Mouse (Mus musculus) hindbrain, embryonic 15.5 days (tissue): ENCODE data around the gene Fos. TPM values are rescaled to one million over a fixed set of nuclear protein-coding genes. Genes with fewer than 3 reads are reported as not detected.
A peak's percentile ranks its signal among the peaks of the same experiment; 100 is the strongest.

Experiments
- ATAC-seq: fragments of 200-750 bp; cut with Nextera tagmentation; 2 replicates; pipeline ENCODE4 v1.8.0; 2017; ENCODE audit warnings: low read depth, moderate number of reproducible peaks, moderate TSS enrichment; ENCODE audit not compliant: low FRiP score
- H3K27ac ChIP-seq: fragments of 300-500 bp; sonication (generic); replicated peaks from 2 replicates; pipeline ENCODE4 v1.5.1; 2015; ENCODE audit warnings: mild to moderate bottlenecking, inconsistent platforms
- H3K27me3 ChIP-seq: fragments of 300-500 bp; sonication (generic); 2 replicates; pipeline ENCODE4 v1.6.1; 2015; ENCODE audit warnings: control low read depth, inconsistent platforms
- H3K36me3 ChIP-seq: fragments of 300-500 bp; sonication (generic); 2 replicates; pipeline ENCODE4 v1.6.1; 2015; ENCODE audit warnings: control low read depth, inconsistent platforms
- H3K4me1 ChIP-seq: fragments of 300-500 bp; sonication (generic); replicated peaks from 2 replicates; pipeline ENCODE4 v1.6.1; 2015; ENCODE audit warnings: control low read depth, inconsistent platforms
- H3K4me2 ChIP-seq: fragments of 300-500 bp; sonication (generic); 2 replicates; pipeline ENCODE4 v1.6.1; 2015; ENCODE audit warnings: moderate library complexity, mild to moderate bottlenecking, inconsistent platforms
- H3K4me3 ChIP-seq: fragments of 300-500 bp; sonication (generic); 2 replicates; pipeline ENCODE4 v1.5.1; 2015; ENCODE audit warnings: mild to moderate bottlenecking, inconsistent platforms
- H3K9ac ChIP-seq: fragments of 300-500 bp; sonication (generic); 2 replicates; pipeline ENCODE4 v1.6.1; 2015; ENCODE audit warnings: inconsistent platforms
- H3K9me3 ChIP-seq: fragments of 300-500 bp; sonication (generic); 2 replicates; pipeline ENCODE4 v1.6.1; 2016; ENCODE audit warnings: control low read depth, inconsistent platforms
- WGBS: fragments of 180-500 bp; shearing (Covaris S2); methylation state at CpG from one replicate; pipeline ENCODE4 v1.1.7; 2015; 5-methylcytosine and 5-hydroxymethylcytosine counted together
- polyA plus RNA-seq: library from polyadenylated mRNA; unstranded; fragments of >200 nt; fragmentation: Nextera tagmentation; extraction: Ambion mirVana; gene quantifications from 2 replicates; pipeline ENCODE4 v1.2.1, GENCODE M21; 2015

Fos gene
- polyA plus RNA-seq, 1 experiment from 2014 or later, result 4.0 TPM

- Histone ChIP-seq H3K4me3 (no peak overlapping the region), H3K4me2 (no peak overlapping the region), H3K4me1 (peaks cover 2% of the 10 kb centered on the region), H3K27ac (no peak overlapping the region), H3K9ac (no peak overlapping the region), H3K27me3 (no peaks in the 10 kb centered on the region), H3K36me3 (no peaks in the 10 kb centered on the region), H3K9me3 (no peaks in the 10 kb centered on the region)
- no peak for ATAC-seq
- WGBS, result 92% methylated on average over 6 of the region's 6 CpGs
These were observed 26.7 kb upstream of the Fos start for GRCm38 (mm10) chr12:85447009-85447408.

GRCm38 (mm10) chr12:85447490-85447889 is 26.2 kb upstream of the Fos start:
- H3K4me3 ChIP-seq, result no peak overlapping the region
- no peaks in the 10 kb centered on the region for H3K9me3 ChIP-seq
- WGBS, result 74% methylated on average over 4 of the region's 4 CpGs
- H3K36me3 ChIP-seq, result no peaks in the 10 kb centered on the region
- no peak for ATAC-seq
- no peak overlapping the region for H3K4me2 ChIP-seq
- H3K27me3 ChIP-seq, result no peaks in the 10 kb centered on the region
- peaks cover 5% of the 10 kb centered on the region for H3K4me1 ChIP-seq
- no peak overlapping the region for H3K27ac ChIP-seq
- H3K9ac ChIP-seq, result no peak overlapping the region

GRCm38 (mm10) chr12:85449478-85449877 is 24.2 kb upstream of the Fos start:
- no peak overlapping the region for H3K27ac ChIP-seq
- H3K4me3 ChIP-seq, result no peak overlapping the region
- H3K9ac ChIP-seq, result no peak overlapping the region
- H3K36me3 ChIP-seq, result no peaks in the 10 kb centered on the region
- no peak for ATAC-seq
- H3K27me3 ChIP-seq, result no peaks in the 10 kb centered on the region
- 100% methylated on average over 1 of the region's 1 CpGs for WGBS
- H3K9me3 ChIP-seq, result no peaks in the 10 kb centered on the region
- H3K4me1 ChIP-seq, result peaks cover 9% of the 10 kb centered on the region
- H3K4me2 ChIP-seq, result no peak overlapping the region

GRCm38 (mm10) chr12:85451693-85452491 is 21.8 kb upstream of the Fos start:
- H3K9me3 ChIP-seq, result no peaks in the 10 kb centered on the region
- H3K27ac ChIP-seq, result no peak overlapping the region
- 0 out of 2 replicates have a peak overlapping the region, but pooled peaks have one; percentile 17 for H3K4me2 ChIP-seq
- no peaks in the 10 kb centered on the region for H3K36me3 ChIP-seq
- H3K4me3 ChIP-seq, result no peak overlapping the region
- H3K27me3 ChIP-seq, result no peaks in the 10 kb centered on the region
- no peak overlapping the region for H3K9ac ChIP-seq
- WGBS, result 47% methylated on average over 22 of the region's 22 CpGs
- ATAC-seq, result no peak
- H3K4me1 ChIP-seq, result peaks cover 25% of the 10 kb centered on the region

GRCm38 (mm10) chr12:85455065-85456058 is 18.3 kb upstream of the Fos start:
- Histone ChIP-seq H3K9me3 (no peaks in the 10 kb centered on the region), H3K4me3 (peak overlapping the region; percentile 45), H3K4me2 (peak overlapping the region; percentile 77), H3K27me3 (no peaks in the 10 kb centered on the region), H3K4me1 (peaks cover 29% of the 10 kb centered on the region), H3K27ac (peak overlapping the region; percentile 95), H3K36me3 (no peaks in the 10 kb centered on the region), H3K9ac (peak overlapping the region; percentile 57)
- ATAC-seq, result peak; percentile 99
- WGBS, result under 1% methylated on average over 44 of the region's 44 CpGs

GRCm38 (mm10) chr12:85456276-85456675 is 17.4 kb upstream of the Fos start:
- H3K27me3 ChIP-seq, result no peaks in the 10 kb centered on the region
- H3K36me3 ChIP-seq, result no peaks in the 10 kb centered on the region
- H3K9me3 ChIP-seq, result no peaks in the 10 kb centered on the region
- no peak overlapping the region; the same call in 1 of the 2 replicates for H3K4me3 ChIP-seq
- H3K4me2 ChIP-seq, result peak overlapping the region; percentile 77
- ATAC-seq, result no peak
- WGBS, result 76% methylated on average over 4 of the region's 4 CpGs
- peak overlapping the region; percentile 95 for H3K27ac ChIP-seq
- H3K9ac ChIP-seq, result peak overlapping the region; percentile 57; the same call in 1 of the 2 replicates
- peaks cover 29% of the 10 kb centered on the region for H3K4me1 ChIP-seq

GRCm38 (mm10) chr12:85456966-85457505 is 16.7 kb upstream of the Fos start:
- no peak for ATAC-seq
- H3K9ac ChIP-seq, result no peak overlapping the region
- WGBS, result 68% methylated on average over 13 of the region's 13 CpGs
- H3K9me3 ChIP-seq, result no peaks in the 10 kb centered on the region
- H3K4me1 ChIP-seq, result peaks cover 30% of the 10 kb centered on the region
- no peaks in the 10 kb centered on the region for H3K36me3 ChIP-seq
- H3K4me3 ChIP-seq, result no peak overlapping the region
- no peaks in the 10 kb centered on the region for H3K27me3 ChIP-seq
- no peak overlapping the region for H3K27ac ChIP-seq
- H3K4me2 ChIP-seq, result no peak overlapping the region

- H3K27me3 ChIP-seq, result no peaks in the 10 kb centered on the region
- no peak overlapping the region for H3K4me2 ChIP-seq
- no peaks in the 10 kb centered on the region for H3K9me3 ChIP-seq
- no peaks in the 10 kb centered on the region for H3K36me3 ChIP-seq
- no peak overlapping the region for H3K4me3 ChIP-seq
- no peak for ATAC-seq
- H3K27ac ChIP-seq, result no peak overlapping the region
- 85% methylated on average over 4 of the region's 4 CpGs for WGBS
- H3K4me1 ChIP-seq, result peaks cover 22% of the 10 kb centered on the region
- H3K9ac ChIP-seq, result no peak overlapping the region
These were observed 13.9 kb upstream of the Fos start for GRCm38 (mm10) chr12:85459820-85460219.

- no peaks in the 10 kb centered on the region for H3K9me3 ChIP-seq
- peak overlapping the region; percentile 3; the same call in 1 of the 2 replicates for H3K9ac ChIP-seq
- no peak overlapping the region for H3K4me3 ChIP-seq
- H3K27ac ChIP-seq, result no peak overlapping the region
- H3K4me2 ChIP-seq, result no peak overlapping the region; the same call in 1 of the 2 replicates
- 53% methylated on average over 21 of the region's 21 CpGs for WGBS
- ATAC-seq, result no peak
- H3K27me3 ChIP-seq, result no peaks in the 10 kb centered on the region
- no peaks in the 10 kb centered on the region for H3K36me3 ChIP-seq
- peaks cover 8% of the 10 kb centered on the region; the same call in 1 of the 2 replicates for H3K4me1 ChIP-seq
These were observed 11.6 kb upstream of the Fos start for GRCm38 (mm10) chr12:85461913-85462663.

GRCm38 (mm10) chr12:85462802-85463201 is 10.9 kb upstream of the Fos start:
- H3K27me3 ChIP-seq, result no peaks in the 10 kb centered on the region
- no peak overlapping the region for H3K4me3 ChIP-seq
- no peaks in the 10 kb centered on the region for H3K36me3 ChIP-seq
- peaks cover 6% of the 10 kb centered on the region; the same call in 1 of the 2 replicates for H3K4me1 ChIP-seq
- no peak for ATAC-seq
- no peak overlapping the region for H3K4me2 ChIP-seq
- H3K27ac ChIP-seq, result no peak overlapping the region
- H3K9ac ChIP-seq, result no peak overlapping the region
- 65% methylated on average over 7 of the region's 7 CpGs for WGBS
- no peaks in the 10 kb centered on the region for H3K9me3 ChIP-seq

- no peaks in the 10 kb centered on the region for H3K27me3 ChIP-seq
- H3K4me3 ChIP-seq, result no peak overlapping the region
- no peaks in the 10 kb centered on the region for H3K36me3 ChIP-seq
- peaks cover 6% of the 10 kb centered on the region; the same call in 1 of the 2 replicates for H3K4me1 ChIP-seq
- no peak overlapping the region for H3K27ac ChIP-seq
- 76% methylated on average over 5 of the region's 5 CpGs for WGBS
- no peak overlapping the region for H3K9ac ChIP-seq
- no peaks in the 10 kb centered on the region for H3K9me3 ChIP-seq
- H3K4me2 ChIP-seq, result no peak overlapping the region
- no peak for ATAC-seq
These were observed 9.3 kb upstream of the Fos start for GRCm38 (mm10) chr12:85464431-85464830.
